Mouse (Mus musculus) small intestine, adult 2 months (tissue): ENCODE data around the gene Ankef1.

Source experiments
- CTCF ChIP-seq: fragments of 200-500 bp; IDR thresholded peaks from 2 replicates; pipeline ENCODE4 v1.5.1; 2012; ENCODE audit warnings: low read depth, mild to moderate bottlenecking, control low read depth, inconsistent platforms, low read length, moderate library complexity, mixed read lengths; ENCODE audit not compliant: insufficient replicate concordance, insufficient read length; ENCODE audit errors: extremely low read depth
- POLR2A ChIP-seq: fragments of 200-500 bp; IDR thresholded peaks from 2 replicates; pipeline ENCODE4 v1.6.1; 2012; ENCODE audit warnings: low read depth, mild to moderate bottlenecking, control low read depth, inconsistent platforms, low read length, moderate library complexity

- TF ChIP-seq CTCF (no peak), POLR2A (no peak)
These were observed 16.8 kb upstream of the Ankef1 start for GRCm38 (mm10) chr2:136484955-136485354.
